Mouse (Mus musculus) intestine, embryonic 16.5 days (tissue): ENCODE measurements around the gene Atp8a2. TPM values are rescaled to one million over a fixed set of nuclear protein-coding genes. Genes with fewer than 3 reads are reported as not detected.

Experiments used
- ATAC-seq: fragments of 200-750 bp; cut with Nextera tagmentation; 2 replicates; pipeline ENCODE4 v1.8.0; 2017; ENCODE audit warnings: moderate TSS enrichment, moderate library complexity
- H3K27ac ChIP-seq: fragments of 300-500 bp; sonication (generic); 2 replicates; pipeline ENCODE4 v1.5.1; 2014; ENCODE audit warnings: mild to moderate bottlenecking, low read length
- H3K27me3 ChIP-seq: fragments of 300-500 bp; sonication (generic); replicated peaks from 2 replicates; pipeline ENCODE4 v1.6.1; 2014; ENCODE audit warnings: low read length, control low read depth, mixed read lengths; ENCODE audit not compliant: control insufficient read depth, insufficient read depth
- H3K36me3 ChIP-seq: fragments of 300-500 bp; sonication (generic); 2 replicates; pipeline ENCODE4 v1.6.1; 2014; ENCODE audit warnings: low read length, control low read depth; ENCODE audit not compliant: control insufficient read depth, insufficient read depth
- H3K4me1 ChIP-seq: fragments of 300-500 bp; sonication (generic); 2 replicates; pipeline ENCODE4 v1.6.1; 2014; ENCODE audit warnings: low read length, control low read depth, mixed read lengths; ENCODE audit not compliant: control insufficient read depth, insufficient read depth
- H3K4me2 ChIP-seq: fragments of 300-500 bp; sonication (generic); 2 replicates; pipeline ENCODE4 v1.6.1; 2014; ENCODE audit warnings: low read depth, low read length, control low read depth
- H3K4me3 ChIP-seq: fragments of 300-500 bp; sonication (generic); 2 replicates; pipeline ENCODE4 v1.5.1; 2014; ENCODE audit warnings: mild to moderate bottlenecking, low read length
- H3K9ac ChIP-seq: fragments of 300-500 bp; sonication (generic); 2 replicates; pipeline ENCODE4 v1.6.1; 2014; ENCODE audit warnings: low read depth, low read length
- H3K9me3 ChIP-seq: fragments of 300-500 bp; sonication (generic); 2 replicates; pipeline ENCODE4 v1.6.1; 2016; ENCODE audit warnings: low read length, control low read depth; ENCODE audit not compliant: control insufficient read depth
- WGBS: fragments of 180-500 bp; shearing (Covaris S2); extraction: QIAGEN DNeasy Blood & Tissue Kit; methylation state at CpG from one replicate; pipeline ENCODE4 v1.1.7; 2014; 5-methylcytosine and 5-hydroxymethylcytosine counted together
- polyA plus RNA-seq: library from polyadenylated mRNA; unstranded; fragments of >200 nt; fragmentation: Nextera tagmentation; extraction: Ambion mirVana; gene quantifications from 2 replicates; pipeline ENCODE4 v1.2.1, GENCODE M21; 2015

The Atp8a2 gene
- polyA plus RNA-seq, 1 experiment from 2014 or later = 6.7 TPM

DNA sequence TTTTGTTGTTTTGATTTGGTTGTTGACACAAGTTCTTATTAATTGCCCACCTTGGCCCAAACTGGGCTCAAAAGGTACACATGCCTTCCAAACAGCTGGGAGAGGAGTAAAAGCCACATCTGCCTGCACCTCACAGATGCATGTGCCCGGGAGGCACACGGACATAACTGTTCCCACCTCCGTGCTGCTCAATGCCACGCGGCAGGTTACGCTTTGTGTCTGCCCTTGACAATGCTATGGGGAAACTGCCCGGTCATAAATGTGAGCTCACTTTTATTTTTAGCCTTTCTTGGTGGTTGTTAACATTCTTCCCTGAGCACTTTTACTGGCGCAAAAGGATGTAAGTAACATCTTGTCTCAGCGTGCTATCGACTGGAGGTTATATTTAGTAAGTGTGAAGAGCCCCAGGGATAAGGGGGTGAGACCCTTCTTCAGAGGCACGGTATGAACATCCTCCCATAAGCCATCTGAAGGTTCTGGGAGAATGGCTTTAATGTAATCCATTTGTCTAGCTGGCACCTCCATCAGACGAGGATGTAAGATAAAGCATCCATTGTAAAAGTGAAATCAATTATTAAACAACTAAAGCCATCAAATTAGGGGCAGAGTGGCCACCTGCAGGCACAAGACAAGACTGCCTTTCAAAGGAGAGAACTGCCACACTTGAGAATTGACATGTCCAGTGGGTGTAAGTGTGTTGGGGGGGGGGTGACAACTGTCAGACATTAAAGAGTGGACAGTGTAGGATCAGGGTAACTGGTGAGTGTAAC lies 24.5 kb downstream of the Atp8a2 start:
- Histone ChIP-seq H3K4me1 (peaks cover 24% of the 10 kb centered on the region; the same call in 1 of the 2 replicates), H3K27ac (peak overlapping the region; percentile 87), H3K9ac (no peak overlapping the region), H3K4me3 (no peak overlapping the region), H3K9me3 (no peaks in the 10 kb centered on the region), H3K27me3 (no peaks in the 10 kb centered on the region; the same call in 1 of the 2 replicates), H3K4me2 (peak overlapping the region; percentile 44; the same call in 1 of the 2 replicates), H3K36me3 (no peaks in the 10 kb centered on the region)
- 36% methylated on average over 12 of the region's 12 CpGs for WGBS
- no peak for ATAC-seq

- Histone ChIP-seq H3K27me3 (no peaks in the 10 kb centered on the region), H3K4me3 (no peak overlapping the region; the same call in 1 of the 2 replicates), H3K27ac (peak overlapping the region; percentile 87), H3K9me3 (no peaks in the 10 kb centered on the region), H3K4me1 (peaks cover 20% of the 10 kb centered on the region; the same call in 1 of the 2 replicates), H3K36me3 (no peaks in the 10 kb centered on the region), H3K9ac (peak overlapping the region; percentile 35), H3K4me2 (peak overlapping the region; percentile 44)
- ATAC-seq = peak; percentile 90
- 50% methylated on average over 16 of the region's 16 CpGs for WGBS
Observed at GRCm38 (mm10) chr14:60170845-60171610, 26.0 kb downstream of the Atp8a2 start.

DNA sequence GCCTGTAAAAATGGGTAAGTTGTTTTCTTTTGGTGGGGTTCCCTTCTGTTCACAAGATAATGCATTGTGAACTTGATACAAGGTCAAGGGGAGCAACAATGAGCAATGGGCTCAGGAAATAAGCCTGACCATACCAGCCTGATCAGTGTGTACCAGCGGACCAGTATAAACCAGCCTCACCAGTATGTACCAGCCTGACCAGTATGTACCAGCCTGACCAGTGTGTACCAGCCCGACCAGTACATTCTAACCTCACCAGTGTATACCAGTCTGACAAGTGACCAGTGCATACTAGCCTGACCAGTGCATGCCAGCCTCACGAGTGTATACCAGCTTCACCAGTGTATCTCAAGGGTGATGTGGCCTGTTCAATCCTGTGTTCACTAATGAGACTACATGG lies 33.6 kb downstream of the Atp8a2 start:
- Histone ChIP-seq H3K9ac (no peak overlapping the region), H3K4me1 (no peaks in the 10 kb centered on the region), H3K27me3 (no peaks in the 10 kb centered on the region), H3K9me3 (no peaks in the 10 kb centered on the region), H3K4me3 (no peak overlapping the region), H3K27ac (no peak overlapping the region), H3K36me3 (no peaks in the 10 kb centered on the region), H3K4me2 (no peak overlapping the region)
- 87% methylated on average over 3 of the region's 3 CpGs for WGBS
- ATAC-seq = no peak

DNA sequence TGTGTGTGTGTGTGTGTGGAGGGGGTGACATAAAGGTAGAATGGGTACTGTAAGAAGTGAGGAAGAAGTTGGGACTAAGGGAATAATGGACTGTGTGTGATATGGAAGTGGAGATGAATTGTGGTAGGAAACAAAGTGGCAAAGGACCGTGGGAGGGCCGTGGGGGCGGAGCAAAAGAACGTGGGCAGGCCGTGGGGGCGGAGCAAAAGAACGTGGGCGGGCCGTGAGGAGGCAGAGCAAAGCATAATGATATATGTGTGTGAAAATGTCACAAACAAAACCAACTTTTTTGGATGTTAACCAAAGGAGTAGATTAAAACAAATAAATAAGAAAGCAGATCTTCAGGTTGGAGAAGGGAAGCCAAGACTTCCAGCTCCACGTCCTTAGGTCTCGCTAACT lies 44.6 kb downstream of the Atp8a2 start:
- no peaks in the 10 kb centered on the region for H3K27me3 ChIP-seq
- no peak overlapping the region for H3K4me2 ChIP-seq
- no peak overlapping the region for H3K27ac ChIP-seq
- H3K9ac ChIP-seq = no peak overlapping the region
- ATAC-seq = no peak
- no peaks in the 10 kb centered on the region for H3K36me3 ChIP-seq
- no peaks in the 10 kb centered on the region for H3K9me3 ChIP-seq
- H3K4me1 ChIP-seq = no peaks in the 10 kb centered on the region
- H3K4me3 ChIP-seq = no peak overlapping the region
- 79% methylated on average over 11 of the region's 11 CpGs for WGBS

GRCm38 (mm10) chr14:60148893-60149292 lies 48.1 kb downstream of the Atp8a2 start:
- Histone ChIP-seq H3K27me3 (no peaks in the 10 kb centered on the region), H3K27ac (no peak overlapping the region), H3K4me2 (no peak overlapping the region), H3K9ac (no peak overlapping the region), H3K4me1 (no peaks in the 10 kb centered on the region), H3K36me3 (no peaks in the 10 kb centered on the region), H3K9me3 (no peaks in the 10 kb centered on the region), H3K4me3 (no peak overlapping the region)
- 38% methylated on average over 3 of the region's 3 CpGs for whole genome bisulfite sequencing
- ATAC-seq = no peak

GRCm38 (mm10) chr14:60143234-60143633 lies 53.7 kb downstream of the Atp8a2 start:
- H3K9me3 ChIP-seq = no peaks in the 10 kb centered on the region
- no peak overlapping the region for H3K9ac ChIP-seq
- no peak overlapping the region for H3K27ac ChIP-seq
- no peak overlapping the region for H3K4me2 ChIP-seq
- WGBS = 75% methylated on average over 10 of the region's 10 CpGs
- no peaks in the 10 kb centered on the region for H3K4me1 ChIP-seq
- no peaks in the 10 kb centered on the region for H3K27me3 ChIP-seq
- no peak for ATAC-seq
- no peaks in the 10 kb centered on the region for H3K36me3 ChIP-seq
- no peak overlapping the region for H3K4me3 ChIP-seq

DNA sequence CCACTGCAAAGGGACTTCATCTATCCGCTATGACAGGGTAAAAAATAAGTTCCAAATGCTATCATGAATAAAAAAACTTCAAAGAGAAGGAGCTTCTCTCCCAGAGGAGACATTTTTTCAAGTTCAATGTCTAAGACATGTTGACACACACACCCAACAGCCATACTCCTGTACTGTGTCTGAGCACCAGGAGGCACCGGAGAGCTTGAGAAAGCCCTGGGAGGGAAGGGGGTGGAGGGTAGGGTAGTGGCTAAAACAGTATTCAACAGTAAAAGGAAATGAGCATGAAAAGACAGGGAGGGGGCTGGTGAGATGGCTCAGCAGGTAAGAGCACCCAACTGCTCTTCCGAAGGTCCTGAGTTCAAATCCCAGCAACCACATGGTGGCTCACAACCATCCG lies 58.6 kb downstream of the Atp8a2 start:
- no peaks in the 10 kb centered on the region for H3K9me3 ChIP-seq
- H3K27me3 ChIP-seq = no peaks in the 10 kb centered on the region
- no peaks in the 10 kb centered on the region for H3K36me3 ChIP-seq
- no peak overlapping the region for H3K4me3 ChIP-seq
- no peak overlapping the region for H3K27ac ChIP-seq
- 86% methylated on average over 3 of the region's 4 CpGs for WGBS
- no peak for ATAC-seq
- H3K4me2 ChIP-seq = no peak overlapping the region
- H3K9ac ChIP-seq = no peak overlapping the region
- H3K4me1 ChIP-seq = no peaks in the 10 kb centered on the region

GRCm38 (mm10) chr14:60137812-60138211 lies 59.2 kb downstream of the Atp8a2 start:
- Histone ChIP-seq H3K27me3 (no peaks in the 10 kb centered on the region), H3K9me3 (no peaks in the 10 kb centered on the region), H3K4me3 (no peak overlapping the region), H3K4me1 (no peaks in the 10 kb centered on the region), H3K27ac (no peak overlapping the region), H3K36me3 (no peaks in the 10 kb centered on the region), H3K9ac (no peak overlapping the region), H3K4me2 (no peak overlapping the region)
- whole genome bisulfite sequencing = 68% methylated on average over 6 of the region's 6 CpGs
- no peak for ATAC-seq

DNA sequence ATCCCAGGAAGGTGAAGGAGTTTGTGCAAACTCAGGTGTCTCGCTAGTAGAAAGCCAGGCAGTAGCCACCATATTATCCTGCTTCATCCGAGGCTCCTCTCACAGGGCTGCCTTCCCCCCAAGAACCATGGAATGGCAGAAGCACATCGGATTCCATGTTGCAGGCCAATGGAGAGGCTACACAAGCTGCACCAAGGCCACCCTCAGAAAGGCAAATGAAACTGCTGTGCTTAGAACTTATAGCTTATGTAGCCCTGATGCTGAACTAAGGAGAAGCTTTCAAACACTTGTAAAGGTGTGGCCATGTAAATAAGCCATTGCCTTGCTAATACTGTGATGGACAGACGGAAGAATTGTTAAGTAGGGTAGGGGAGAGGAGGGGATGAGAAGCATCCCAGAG lies 61.2 kb downstream of the Atp8a2 start:
- no peaks in the 10 kb centered on the region for H3K9me3 ChIP-seq
- H3K27ac ChIP-seq = no peak overlapping the region
- 83% methylated on average over 4 of the region's 4 CpGs for WGBS
- H3K9ac ChIP-seq = no peak overlapping the region
- no peak for ATAC-seq
- H3K4me2 ChIP-seq = no peak overlapping the region
- no peaks in the 10 kb centered on the region for H3K27me3 ChIP-seq
- no peak overlapping the region for H3K4me3 ChIP-seq
- H3K36me3 ChIP-seq = no peaks in the 10 kb centered on the region
- no peaks in the 10 kb centered on the region for H3K4me1 ChIP-seq
